Mouse (Mus musculus) cerebellum, postnatal 4 days (tissue): ENCODE measurements around the gene Lgalsl.

ENCODE experiments used
- DNase-seq, 2 experiments: peaks; one replicate each; pipeline ENCODE4 v3.0.0; 2022; ENCODE audit warnings: low spot score in 2 of 2, mixed read lengths in 1 of 2

The Lgalsl gene

DNA sequence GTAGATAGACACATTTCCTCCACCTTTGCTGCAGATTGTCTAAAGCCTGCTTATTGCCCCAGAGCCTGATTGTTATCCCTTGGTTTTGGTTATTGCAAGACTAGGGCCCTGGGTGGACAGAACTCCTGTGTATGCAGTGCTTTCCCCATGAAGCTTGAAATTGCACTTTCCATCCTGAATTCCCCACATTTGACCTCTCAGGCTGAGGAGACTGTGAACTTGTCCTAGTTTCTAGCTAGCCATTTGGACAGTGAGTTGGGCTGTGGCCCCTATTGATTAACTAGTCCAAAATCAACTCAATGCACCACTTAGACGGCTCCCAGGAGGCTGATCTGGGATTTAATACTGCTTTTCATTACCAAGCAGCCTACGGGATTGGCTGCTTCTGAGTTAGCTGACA, 6.9 kb downstream of the Lgalsl start:
- no peak for DNase-seq

GRCm38 (mm10) chr11:20823301-20823700, 7.6 kb downstream of the Lgalsl start:
- no peak for DNase-seq

DNA sequence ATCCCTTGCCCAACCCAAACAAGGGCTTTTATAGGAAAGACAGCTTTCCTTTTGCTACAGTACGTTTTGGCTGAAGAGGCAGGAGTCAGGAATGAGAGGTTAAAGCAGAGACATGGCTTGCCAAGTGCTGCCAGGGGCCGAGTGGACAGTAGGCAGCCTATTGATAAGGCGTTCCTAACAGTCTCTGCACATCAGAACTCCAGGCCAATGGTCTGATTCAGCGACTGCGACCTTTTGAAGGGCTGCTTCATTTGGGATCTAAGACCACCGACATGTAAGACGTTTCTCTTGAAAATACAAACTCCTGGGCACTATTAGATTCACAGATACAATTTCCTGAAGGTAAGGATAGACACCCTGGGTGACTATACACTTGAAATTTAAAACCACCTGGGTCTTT, 9.5 kb downstream of the Lgalsl start:
- DNase-seq: no peak

GRCm38 (mm10) chr11:20813901-20814523, 16.8 kb downstream of the Lgalsl start:
- DNase-seq: no peak

DNA sequence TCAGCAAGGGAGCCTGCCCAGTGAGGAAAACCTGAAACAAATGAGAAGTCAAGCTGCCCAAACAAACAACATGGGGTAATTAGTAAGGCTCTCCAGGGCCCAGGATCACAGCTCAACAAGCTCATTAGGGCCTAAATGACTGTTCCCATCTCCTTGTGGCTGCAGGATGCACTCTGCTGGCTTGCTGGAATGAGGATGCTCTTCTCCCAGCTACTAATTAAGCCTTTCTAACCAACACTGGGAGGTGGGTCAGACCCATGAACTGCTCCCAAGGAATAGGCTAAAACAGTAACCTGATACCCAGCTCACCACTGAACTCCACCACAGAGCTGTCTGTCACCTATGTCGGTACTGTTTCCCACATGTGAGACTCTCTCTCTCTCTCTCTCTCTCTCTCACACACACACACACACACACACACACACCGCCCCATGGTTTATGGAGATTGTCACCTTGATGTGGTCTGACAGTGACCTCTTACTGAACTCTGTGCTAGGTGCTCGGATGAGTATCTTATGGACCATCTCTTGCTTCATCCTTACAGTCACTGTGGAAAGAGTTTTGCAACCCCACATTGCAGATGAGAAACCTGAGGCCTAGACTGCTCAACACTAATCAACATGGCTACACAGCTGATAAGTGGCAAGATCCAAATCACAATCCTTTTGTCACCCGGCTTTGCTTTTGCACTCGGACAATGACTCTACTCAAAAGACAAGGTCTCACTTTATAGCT, 18.5 kb downstream of the Lgalsl start:
- DNase-seq: no peak

DNA sequence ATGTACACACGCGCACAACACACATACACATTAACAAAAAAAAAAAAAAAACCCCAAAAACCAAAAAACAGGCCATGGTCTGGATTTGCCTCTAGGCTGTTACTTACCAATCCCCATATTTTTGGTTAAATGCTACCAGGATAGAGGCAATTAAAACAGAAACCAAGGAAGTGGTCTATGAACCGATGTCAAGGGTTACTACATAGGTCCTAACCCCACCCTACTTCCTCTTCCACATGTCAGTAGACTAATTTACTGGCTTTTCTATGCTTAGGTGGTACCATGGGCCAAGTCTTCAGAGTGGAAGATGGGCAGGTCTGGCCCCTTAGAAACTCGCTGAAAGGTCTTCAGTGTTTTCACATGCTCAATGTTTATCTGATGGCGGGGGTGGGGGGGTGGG, 24.2 kb downstream of the Lgalsl start:
- no peak for DNase-seq

DNA sequence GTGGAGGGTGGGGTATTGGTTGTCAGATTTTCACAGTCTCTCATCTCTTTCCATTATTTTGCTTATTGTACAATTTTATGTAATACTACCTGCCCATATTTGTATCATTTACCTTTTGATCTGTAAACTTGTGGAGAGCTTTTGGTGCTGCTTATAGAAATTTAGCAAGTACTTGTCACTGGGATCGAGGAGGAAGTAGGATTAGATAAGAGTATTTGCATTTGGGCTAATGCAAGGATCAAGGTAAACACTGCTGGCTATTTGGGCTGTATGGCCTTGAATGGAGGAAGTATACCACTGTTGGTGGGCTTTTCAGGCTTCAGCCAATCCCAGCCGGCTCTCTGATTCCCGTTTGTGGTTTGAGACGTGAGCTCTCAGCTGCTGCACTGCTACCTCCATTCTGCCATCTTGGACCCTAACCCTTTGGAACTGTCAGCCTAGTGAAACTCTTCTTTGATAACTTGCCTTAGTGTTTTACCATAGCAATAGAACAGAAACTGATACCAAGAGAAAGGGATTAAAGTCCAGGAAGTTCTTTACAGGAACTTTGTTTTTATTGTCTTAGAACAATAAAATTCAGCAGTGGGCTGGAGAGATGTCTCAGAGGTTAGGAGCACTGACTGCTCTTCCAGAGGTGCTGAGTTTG, 25.1 kb downstream of the Lgalsl start:
- no peak for DNase-seq

DNA sequence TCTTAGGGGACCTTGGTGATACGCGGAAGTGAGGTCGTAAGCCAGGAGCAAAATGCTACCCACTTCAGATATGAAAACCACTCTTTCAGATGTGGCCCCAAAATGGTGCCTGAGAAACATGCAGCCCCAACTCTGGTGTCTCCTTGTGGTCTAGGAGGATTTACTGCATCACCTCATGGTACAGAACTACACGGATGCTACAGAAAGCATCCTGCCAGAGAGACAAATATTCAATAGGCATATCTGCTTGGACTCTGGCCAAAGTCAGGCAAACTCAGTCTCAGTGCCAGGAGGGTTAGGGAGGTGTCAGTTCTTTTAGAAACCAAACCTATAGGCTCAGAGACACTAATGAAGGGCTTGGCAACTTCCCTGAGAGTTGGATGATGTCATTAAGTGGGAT, 26.4 kb downstream of the Lgalsl start:
- DNase-seq: no peak

DNA sequence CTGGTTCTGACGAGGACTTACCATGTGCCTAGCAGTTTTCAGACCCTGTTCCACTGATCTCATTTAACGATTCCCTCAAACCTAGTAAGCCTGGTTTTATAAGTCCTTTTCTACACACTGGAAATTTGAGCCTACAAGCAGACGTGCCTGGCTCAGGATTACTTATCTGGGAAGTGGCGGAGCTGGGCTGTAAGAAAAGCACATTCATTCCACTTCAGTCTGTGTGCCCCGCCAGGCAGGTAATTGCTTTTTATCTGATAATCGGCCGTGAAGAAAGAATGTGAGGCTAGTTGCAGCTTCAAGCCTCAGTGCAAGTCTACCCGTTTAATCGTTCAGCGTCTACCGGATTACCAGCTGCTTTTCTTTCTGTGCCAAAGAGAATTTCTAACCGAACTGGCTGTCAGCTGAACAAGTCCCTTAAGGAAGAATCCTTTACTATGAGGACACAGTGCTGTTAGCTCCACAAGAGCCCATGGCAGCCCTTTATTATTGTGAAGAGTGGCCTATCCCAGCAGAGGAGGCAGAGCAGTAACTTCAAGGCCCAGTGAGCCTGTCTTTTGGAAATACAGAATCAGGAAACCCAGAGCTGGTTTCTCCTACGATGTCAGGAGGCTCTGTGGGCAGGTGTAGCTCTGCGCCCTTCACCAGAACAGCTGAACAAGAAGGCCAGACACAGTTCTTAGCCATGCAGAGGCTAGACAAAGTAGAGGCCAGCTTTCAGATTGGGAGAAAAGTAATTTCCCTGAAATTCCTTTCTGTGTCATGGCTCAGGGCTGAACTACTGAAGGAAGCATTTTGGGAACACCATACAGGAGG, 30.4 kb downstream of the Lgalsl start:
- DNase-seq: no peak

- no peak for DNase-seq
Measured at GRCm38 (mm10) chr11:20797841-20798240, 33.0 kb downstream of the Lgalsl start.

- DNase-seq: no peak
Measured at GRCm38 (mm10) chr11:20795466-20795865, 35.4 kb downstream of the Lgalsl start.

GRCm38 (mm10) chr11:20794913-20795254, 36.0 kb downstream of the Lgalsl start:
- DNase-seq: no peak

DNA sequence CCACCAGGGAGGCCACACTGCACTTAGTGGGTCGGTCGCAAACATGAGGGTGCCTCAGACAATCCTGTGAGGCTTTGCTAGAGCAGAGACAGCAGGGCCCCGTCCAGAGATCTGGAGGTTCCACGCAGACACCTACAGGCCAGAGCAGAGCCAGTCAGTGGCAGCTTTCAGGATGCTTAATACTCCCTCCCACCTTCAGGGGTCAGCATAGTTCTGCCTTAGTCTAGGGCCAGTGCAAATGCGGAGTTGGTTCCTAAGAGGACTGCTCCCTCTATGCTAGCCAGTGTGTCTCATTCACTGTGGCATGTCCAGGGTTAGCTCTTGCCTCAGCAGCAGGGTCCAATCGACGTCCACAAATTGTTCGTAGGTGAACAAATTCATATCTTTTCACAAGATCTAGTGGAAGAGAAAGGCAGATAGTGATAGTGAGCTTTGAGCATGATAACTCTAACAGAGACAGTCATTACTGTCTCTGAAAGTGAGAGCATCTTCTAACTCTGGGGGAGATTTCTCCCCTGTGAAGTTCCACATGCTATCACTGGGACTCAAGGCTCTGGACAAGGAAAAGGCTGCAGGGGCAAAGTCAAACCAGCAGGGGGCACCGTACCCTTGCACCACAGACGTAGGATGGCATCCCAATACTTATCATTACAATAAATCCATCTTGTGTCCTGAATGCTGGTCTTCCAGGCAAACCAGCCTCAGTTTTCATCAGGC, 36.5 kb downstream of the Lgalsl start:
- peak; percentile 81 to 84 for DNase-seq

DNA sequence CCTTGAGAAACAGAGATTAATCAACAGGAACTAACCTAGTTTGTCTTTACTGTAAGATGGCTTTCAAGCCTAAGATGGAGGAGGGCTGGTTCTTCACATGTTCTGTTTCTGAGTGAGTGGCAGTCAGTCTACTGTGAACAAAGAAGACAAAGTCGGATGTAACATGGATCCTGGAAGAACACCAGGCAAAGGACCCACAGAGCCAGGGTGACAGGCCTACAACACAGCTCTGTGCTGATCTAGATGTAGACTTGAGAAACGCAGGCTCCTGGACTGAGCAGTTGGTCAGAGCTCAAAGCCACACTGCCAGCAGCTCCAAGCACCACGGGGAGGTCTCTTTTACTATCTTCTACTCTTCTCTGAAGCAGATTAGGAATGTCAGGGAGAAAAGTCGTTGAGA, 37.2 kb downstream of the Lgalsl start:
- DNase-seq: no peak

DNA sequence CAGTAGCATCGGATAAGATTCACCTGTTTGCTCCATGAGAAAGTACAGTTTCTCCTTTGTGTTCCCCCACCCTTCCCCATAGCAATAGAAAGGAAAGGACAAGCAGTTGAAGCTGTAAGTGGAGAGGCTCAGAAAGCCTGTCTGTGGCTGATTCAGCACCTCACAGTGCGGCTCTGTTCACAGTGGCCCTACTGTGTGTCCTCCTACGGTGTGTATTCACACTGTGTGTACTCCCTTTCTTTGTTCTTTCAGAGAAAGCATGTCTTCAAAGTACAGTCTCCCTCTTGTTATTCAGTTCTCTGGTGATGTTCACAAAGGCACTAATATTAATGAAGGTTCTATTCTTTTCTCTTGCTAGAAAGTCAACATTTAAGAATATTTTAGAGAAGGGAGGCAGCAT, 38.2 kb downstream of the Lgalsl start:
- no peak for DNase-seq

DNA sequence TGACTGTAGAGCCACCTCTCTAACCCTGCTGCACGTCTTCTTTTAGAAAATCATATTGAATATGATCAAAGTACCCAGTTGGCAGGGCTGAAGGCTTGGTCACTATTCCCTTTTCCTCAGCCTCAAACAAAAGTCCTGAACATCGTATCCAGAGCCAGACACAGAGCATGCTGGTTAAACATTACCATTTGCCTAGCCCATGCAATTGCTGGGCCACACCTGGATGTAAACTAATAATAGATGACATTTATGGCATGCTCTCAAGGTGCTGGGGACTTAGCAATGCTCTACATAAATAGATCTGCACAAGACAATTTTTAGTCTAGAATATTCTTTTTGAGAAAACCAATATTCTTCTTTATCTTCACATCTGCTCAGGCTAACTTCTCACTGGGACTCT, 39.5 kb downstream of the Lgalsl start:
- DNase-seq: no peak

- DNase-seq: no peak
Measured at GRCm38 (mm10) chr11:20789015-20789414, 41.8 kb downstream of the Lgalsl start.

DNA sequence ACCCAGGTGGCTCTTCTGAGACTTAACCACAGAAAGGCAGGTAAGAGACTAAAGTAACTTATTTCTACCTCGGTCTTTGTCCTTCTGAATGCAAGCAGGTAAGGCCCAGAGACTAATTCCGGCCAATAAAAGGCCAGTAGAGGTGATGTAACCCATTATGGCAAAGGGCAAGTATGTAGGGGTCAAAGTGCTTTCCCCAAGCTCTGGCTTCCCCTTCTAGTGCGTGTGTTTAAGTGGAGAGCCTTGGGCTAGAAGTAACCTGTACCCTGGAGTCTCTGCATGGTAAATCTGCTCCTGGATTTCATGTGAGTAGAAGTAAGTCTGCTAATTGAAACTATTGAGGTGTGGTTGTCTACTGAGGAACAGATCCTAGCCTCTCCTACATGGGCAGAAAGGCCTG, 42.8 kb downstream of the Lgalsl start:
- no peak for DNase-seq

GRCm38 (mm10) chr11:20786191-20786590, 44.7 kb downstream of the Lgalsl start:
- no peak for DNase-seq

- no peak for DNase-seq
Measured at GRCm38 (mm10) chr11:20785186-20785585, 45.7 kb downstream of the Lgalsl start.

DNA sequence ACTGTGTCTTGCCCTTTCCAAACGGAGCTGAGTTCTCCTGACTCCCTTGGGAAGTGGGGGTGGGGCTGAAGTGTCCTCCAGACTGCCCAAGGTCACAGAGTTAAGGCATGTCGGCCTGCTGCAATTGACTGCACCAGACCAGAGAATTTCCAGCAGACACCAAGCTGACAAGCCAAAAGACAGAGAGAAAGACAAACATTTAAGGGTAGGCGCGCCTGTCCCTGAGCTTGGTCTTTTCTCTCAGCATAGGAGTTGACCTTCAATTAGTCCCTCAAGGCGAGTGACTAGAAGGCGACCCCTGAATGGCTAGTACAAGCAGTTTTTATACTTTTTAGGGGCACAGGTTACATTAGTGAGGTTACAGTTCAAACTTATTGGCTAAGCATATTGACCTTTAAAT, 46.1 kb downstream of the Lgalsl start:
- no peak for DNase-seq

- no peak for DNase-seq
Measured at GRCm38 (mm10) chr11:20783467-20783866, 47.4 kb downstream of the Lgalsl start.
